Mouse (Mus musculus) embryonic facial prominence, embryonic 15.5 days (tissue): ENCODE results near the gene Iffo1. TPM values are rescaled to one million over a fixed set of nuclear protein-coding genes. Genes with fewer than 3 reads are reported as not detected.

Experiments used
- ATAC-seq: fragments of 200-750 bp; cut with Nextera tagmentation; 2 replicates; pipeline ENCODE4 v1.8.0; 2017; ENCODE audit warnings: low read depth, moderate TSS enrichment; ENCODE audit not compliant: insufficient number of reproducible peaks, low FRiP score, low TSS enrichment
- H3K27ac ChIP-seq: fragments of 300-500 bp; sonication (generic); replicated peaks from 2 replicates; pipeline ENCODE4 v1.5.1; 2015; ENCODE audit warnings: mild to moderate bottlenecking, inconsistent platforms
- H3K27me3 ChIP-seq: fragments of 300-500 bp; sonication (generic); 2 replicates; pipeline ENCODE4 v1.6.1; 2015; ENCODE audit warnings: inconsistent platforms
- H3K36me3 ChIP-seq: fragments of 300-500 bp; sonication (generic); 2 replicates; pipeline ENCODE4 v1.6.1; 2015; ENCODE audit warnings: mild to moderate bottlenecking, inconsistent platforms
- H3K4me1 ChIP-seq: fragments of 300-500 bp; sonication (generic); 2 replicates; pipeline ENCODE4 v1.6.1; 2015; ENCODE audit warnings: inconsistent platforms
- H3K4me2 ChIP-seq: fragments of 300-500 bp; sonication (generic); replicated peaks from 2 replicates; pipeline ENCODE4 v1.6.1; 2015; ENCODE audit warnings: mild to moderate bottlenecking, inconsistent platforms
- H3K4me3 ChIP-seq: fragments of 300-500 bp; sonication (generic); replicated peaks from 2 replicates; pipeline ENCODE4 v1.5.1; 2015; ENCODE audit warnings: mild to moderate bottlenecking, inconsistent platforms
- H3K9ac ChIP-seq: fragments of 300-500 bp; sonication (generic); 2 replicates; pipeline ENCODE4 v1.6.1; 2015; ENCODE audit warnings: inconsistent platforms
- H3K9me3 ChIP-seq: fragments of 300-500 bp; sonication (generic); replicated peaks from 2 replicates; pipeline ENCODE4 v1.6.1; 2016; ENCODE audit warnings: inconsistent platforms
- WGBS: fragments of 180-500 bp; shearing (Covaris S2); methylation state at CpG from one replicate; pipeline ENCODE4 v1.1.7; 2015; 5-methylcytosine and 5-hydroxymethylcytosine counted together
- polyA plus RNA-seq: library from polyadenylated mRNA; unstranded; fragments of >200 nt; fragmentation: Nextera tagmentation; extraction: Ambion mirVana; gene quantifications from 2 replicates; pipeline ENCODE4 v1.2.1, GENCODE M21; 2015

The Iffo1 gene
- 30.3 and 37.6 TPM in 2 replicates for polyA plus RNA-seq

GRCm38 (mm10) chr6:125145001-125145400 lies at the start of gene Iffo1:
Iffo1 (plus strand) TSS chr6:125145241.
- Histone ChIP-seq H3K9me3 (no peaks in the 10 kb centered on the region), H3K27me3 (no peaks in the 10 kb centered on the region), H3K4me2 (peak within 1 kb of the TSS; percentile 68), H3K9ac (peak within 1 kb of the TSS; percentile 55), H3K27ac (peak within 1 kb of the TSS; percentile 87), H3K36me3 (peaks cover 43% of the 10 kb centered on the region), H3K4me3 (peak within 1 kb of the TSS; percentile 65), H3K4me1 (peaks cover 46% of the 10 kb centered on the region)
- ATAC-seq: peak; percentile 86
- WGBS: 2% methylated on average over 16 of the region's 16 CpGs

GRCm38 (mm10) chr6:125095391-125096278 lies 49.4 kb upstream of the Iffo1 start, which contains the start of gene Chd4:
Chd4 (plus strand) TSS chr6:125095981.
- H3K4me3 ChIP-seq: peak within 1 kb of the TSS; percentile 86
- WGBS: 2% methylated on average over 43 of the region's 45 CpGs
- peak within 1 kb of the TSS; percentile 96 for H3K27ac ChIP-seq
- peak; percentile 80 for ATAC-seq
- H3K36me3 ChIP-seq: peaks cover 14% of the 10 kb centered on the region
- H3K9ac ChIP-seq: peak within 1 kb of the TSS; percentile 82
- peak within 1 kb of the TSS; percentile 64 for H3K4me2 ChIP-seq
- H3K4me1 ChIP-seq: peaks cover 40% of the 10 kb centered on the region
- no peaks in the 10 kb centered on the region for H3K9me3 ChIP-seq
- H3K27me3 ChIP-seq: no peaks in the 10 kb centered on the region

GRCm38 (mm10) chr6:125096279-125096596 lies 48.8 kb upstream of the Iffo1 start:
- ATAC-seq: peak; percentile 3; the same call in 1 of the 2 replicates

GRCm38 (mm10) chr6:125096597-125097345 lies 48.3 kb upstream of the Iffo1 start:
- under 1% methylated on average over 41 of the region's 44 CpGs for WGBS

More at GRCm38 (mm10) chr6:125096279-125096596, 48.8 kb upstream of the Iffo1 start:
- peak overlapping the region; percentile 82 for H3K9ac ChIP-seq
- peaks cover 38% of the 10 kb centered on the region for H3K4me1 ChIP-seq
- WGBS: under 1% methylated on average over 22 of the region's 32 CpGs
- H3K27ac ChIP-seq: peak overlapping the region; percentile 96
- peaks cover 20% of the 10 kb centered on the region for H3K36me3 ChIP-seq
- no peaks in the 10 kb centered on the region for H3K9me3 ChIP-seq
- no peaks in the 10 kb centered on the region for H3K27me3 ChIP-seq
- H3K4me2 ChIP-seq: peak overlapping the region; percentile 64
- peak overlapping the region; percentile 86 for H3K4me3 ChIP-seq

GRCm38 (mm10) chr6:125097346-125097689 lies 47.7 kb upstream of the Iffo1 start:
- under 1% methylated on average over 12 of the region's 12 CpGs for WGBS

More at GRCm38 (mm10) chr6:125096597-125097345, 48.3 kb upstream of the Iffo1 start:
- Histone ChIP-seq H3K36me3 (peaks cover 25% of the 10 kb centered on the region), H3K9ac (peak overlapping the region; percentile 82), H3K27ac (peak overlapping the region; percentile 96), H3K4me1 (peaks cover 38% of the 10 kb centered on the region), H3K4me3 (peak overlapping the region; percentile 86), H3K9me3 (no peaks in the 10 kb centered on the region), H3K27me3 (no peaks in the 10 kb centered on the region), H3K4me2 (peak overlapping the region; percentile 64)
- peak; percentile 36 for ATAC-seq

GRCm38 (mm10) chr6:125097951-125098350 lies 47.1 kb upstream of the Iffo1 start:
- Histone ChIP-seq H3K27ac (peak overlapping the region; percentile 96; the same call in 1 of the 2 replicates), H3K36me3 (peaks cover 37% of the 10 kb centered on the region), H3K9me3 (no peaks in the 10 kb centered on the region), H3K27me3 (no peaks in the 10 kb centered on the region), H3K4me3 (peak overlapping the region; percentile 86), H3K4me2 (peak overlapping the region; percentile 64), H3K9ac (peak overlapping the region; percentile 82), H3K4me1 (peaks cover 38% of the 10 kb centered on the region)
- no peak for ATAC-seq
- 52% methylated on average over 8 of the region's 8 CpGs for WGBS

More at GRCm38 (mm10) chr6:125097346-125097689, 47.7 kb upstream of the Iffo1 start:
- peaks cover 30% of the 10 kb centered on the region for H3K36me3 ChIP-seq
- peak overlapping the region; percentile 64 for H3K4me2 ChIP-seq
- peak overlapping the region; percentile 86 for H3K4me3 ChIP-seq
- no peaks in the 10 kb centered on the region for H3K9me3 ChIP-seq
- peak overlapping the region; percentile 96 for H3K27ac ChIP-seq
- peaks cover 38% of the 10 kb centered on the region for H3K4me1 ChIP-seq
- ATAC-seq: no peak
- no peaks in the 10 kb centered on the region for H3K27me3 ChIP-seq
- H3K9ac ChIP-seq: peak overlapping the region; percentile 82

GRCm38 (mm10) chr6:125098513-125098912 lies 46.5 kb upstream of the Iffo1 start:
- peaks cover 38% of the 10 kb centered on the region for H3K4me1 ChIP-seq
- H3K27ac ChIP-seq: peak overlapping the region; percentile 65; the same call in 1 of the 2 replicates
- H3K9me3 ChIP-seq: no peaks in the 10 kb centered on the region
- peak overlapping the region; percentile 86 for H3K4me3 ChIP-seq
- no peaks in the 10 kb centered on the region for H3K27me3 ChIP-seq
- H3K9ac ChIP-seq: peak overlapping the region; percentile 82; the same call in 1 of the 2 replicates
- 37% methylated on average over 3 of the region's 3 CpGs for WGBS
- ATAC-seq: no peak
- H3K36me3 ChIP-seq: peaks cover 40% of the 10 kb centered on the region
- peak overlapping the region; percentile 64 for H3K4me2 ChIP-seq

GRCm38 (mm10) chr6:125099421-125099971 lies 45.5 kb upstream of the Iffo1 start:
- no peak for ATAC-seq
- Histone ChIP-seq H3K4me3 (peak overlapping the region; percentile 86; the same call in 1 of the 2 replicates), H3K27me3 (no peaks in the 10 kb centered on the region), H3K4me1 (peaks cover 38% of the 10 kb centered on the region), H3K27ac (peak overlapping the region; percentile 65), H3K9ac (peak overlapping the region; percentile 10; the same call in 1 of the 2 replicates), H3K9me3 (no peaks in the 10 kb centered on the region), H3K36me3 (peaks cover 48% of the 10 kb centered on the region), H3K4me2 (peak overlapping the region; percentile 64)
- 29% methylated on average over 5 of the region's 5 CpGs for WGBS

- no peak overlapping the region for H3K27ac ChIP-seq
- no peak overlapping the region for H3K4me3 ChIP-seq
- H3K27me3 ChIP-seq: no peaks in the 10 kb centered on the region
- peaks cover 67% of the 10 kb centered on the region for H3K36me3 ChIP-seq
- ATAC-seq: no peak
- H3K4me2 ChIP-seq: no peak overlapping the region
- 76% methylated on average over 9 of the region's 9 CpGs for WGBS
- H3K9ac ChIP-seq: no peak overlapping the region
- H3K4me1 ChIP-seq: peaks cover 33% of the 10 kb centered on the region
- H3K9me3 ChIP-seq: no peaks in the 10 kb centered on the region
These were observed 43.6 kb upstream of the Iffo1 start for GRCm38 (mm10) chr6:125101444-125101843.

GRCm38 (mm10) chr6:125104223-125104622 lies 40.8 kb upstream of the Iffo1 start:
- peaks cover 14% of the 10 kb centered on the region for H3K4me1 ChIP-seq
- no peak overlapping the region for H3K4me2 ChIP-seq
- no peaks in the 10 kb centered on the region for H3K27me3 ChIP-seq
- H3K4me3 ChIP-seq: no peak overlapping the region
- no peak for ATAC-seq
- H3K27ac ChIP-seq: no peak overlapping the region
- H3K9ac ChIP-seq: no peak overlapping the region
- H3K9me3 ChIP-seq: no peaks in the 10 kb centered on the region
- 91% methylated on average over 4 of the region's 4 CpGs for WGBS
- H3K36me3 ChIP-seq: peaks cover 94% of the 10 kb centered on the region

GRCm38 (mm10) chr6:125107705-125108104 lies 37.3 kb upstream of the Iffo1 start:
- ATAC-seq: no peak
- Histone ChIP-seq H3K27me3 (no peaks in the 10 kb centered on the region), H3K4me2 (no peak overlapping the region), H3K9ac (no peak overlapping the region), H3K27ac (no peak overlapping the region), H3K4me1 (no peaks in the 10 kb centered on the region), H3K36me3 (peaks cover 95% of the 10 kb centered on the region), H3K4me3 (no peak overlapping the region), H3K9me3 (no peaks in the 10 kb centered on the region)
- WGBS: 94% methylated on average over 2 of the region's 2 CpGs
